Mouse (Mus musculus) ES-E14 (cell line): ENCODE data around the gene Zfp423. TPM values are rescaled to one million over a fixed set of nuclear protein-coding genes. Genes with fewer than 3 reads are reported as not detected.

Source experiments
- DNase-seq: peaks from one replicate; pipeline ENCODE4 v3.0.0-alpha.2; 2013; ENCODE audit warnings: low read depth, low spot score
- H3K27ac ChIP-seq: 2 replicates; pipeline ENCODE4 v1.5.1; 2012; ENCODE audit warnings: low read depth, mild to moderate bottlenecking, low read length, moderate library complexity, mixed read lengths; ENCODE audit not compliant: poor library complexity, insufficient read depth, severe bottlenecking
- H3K36me3 ChIP-seq: 2 replicates; pipeline ENCODE4 v1.6.1; 2012; ENCODE audit warnings: mild to moderate bottlenecking, low read length, moderate library complexity, mixed read lengths; ENCODE audit not compliant: control insufficient read depth, poor library complexity, insufficient read depth, severe bottlenecking
- H3K4me1 ChIP-seq, 2 experiments: fragments of 150-350 bp in 1 of 2; sonication (generic) in 1 of 2; 2 replicates each; pipeline ENCODE4 v1.6.1; 2012; ENCODE audit warnings: low read length in 2 of 2, mild to moderate bottlenecking in 1 of 2, mixed read lengths in 1 of 2; ENCODE audit not compliant: control insufficient read depth in 2 of 2, insufficient read depth in 2 of 2, poor library complexity in 1 of 2
- H3K4me3 ChIP-seq, 2 experiments: fragments of 150-350 bp in 1 of 2; sonication (generic) in 1 of 2; 2 replicates each; pipeline ENCODE4 v1.5.1; 2012; ENCODE audit warnings: low read length in 2 of 2, low read depth in 1 of 2, mild to moderate bottlenecking in 1 of 2, mixed read lengths in 1 of 2; ENCODE audit not compliant: insufficient read depth in 1 of 2, poor library complexity in 1 of 2, severe bottlenecking in 1 of 2
- H3K9ac ChIP-seq: 2 replicates; pipeline ENCODE4 v1.6.1; 2012; ENCODE audit warnings: low read depth, mild to moderate bottlenecking, low read length, mixed read lengths; ENCODE audit not compliant: poor library complexity, insufficient read depth, severe bottlenecking
- H3K9me3 ChIP-seq: fragments of 150-350 bp; sonication (generic); 2 replicates; pipeline ENCODE4 v1.6.1; 2012; ENCODE audit warnings: low read depth, mild to moderate bottlenecking, low read length; ENCODE audit not compliant: control insufficient read depth, insufficient read depth
- CHD2 ChIP-seq: IDR thresholded peaks from 2 replicates; pipeline ENCODE4 v1.6.1; 2014; ENCODE audit warnings: mild to moderate bottlenecking, low read depth, low read length, inconsistent platforms
- HCFC1 ChIP-seq: IDR thresholded peaks from 2 replicates; pipeline ENCODE4 v1.6.1; 2012; ENCODE audit warnings: low read length, inconsistent platforms, borderline replicate concordance; ENCODE audit not compliant: insufficient read depth
- MAFK ChIP-seq: IDR thresholded peaks from 2 replicates; pipeline ENCODE4 v1.6.1; 2014; ENCODE audit warnings: mild to moderate bottlenecking, low read depth, low read length, inconsistent platforms; ENCODE audit not compliant: insufficient read depth
- ZC3H11A ChIP-seq: IDR thresholded peaks from 2 replicates; pipeline ENCODE4 v1.6.1; 2012; ENCODE audit warnings: low read depth, mild to moderate bottlenecking, inconsistent platforms, low read length, borderline replicate concordance
- ZNF384 ChIP-seq: IDR thresholded peaks from 2 replicates; pipeline ENCODE4 v1.6.1; 2012; ENCODE audit warnings: low read depth, low read length, inconsistent platforms
- in situ Hi-C, 2 experiments: fragments of 600-800 bp; cut with MboI; formaldehyde crosslinking; loops; one replicate each; pipeline ENCODE4 v1.15.1; 2025; ENCODE audit warnings: low sequenced_read_pairs in 2 of 2, inconsistent platforms in 1 of 2; ENCODE audit not compliant: unreplicated experiment in 2 of 2
- total RNA-seq: library from RNA; depleted of rRNA; stranded (reverse); fragments of 300-350 nt; gene quantifications from 2 replicates; pipeline ENCODE4 v1.2.3, GENCODE M21; 2012

The Zfp423 gene
- total RNA-seq, 1 experiment, result 23.2 TPM

GRCm38 (mm10) chr8:87791103-87791502 lies 168.3 kb downstream of the Zfp423 start:
- Histone ChIP-seq H3K36me3 (no peaks in the 10 kb centered on the region), H3K9ac (no peak overlapping the region), H3K4me3 (no peak overlapping the region), H3K27ac (no peak overlapping the region), H3K4me1 (peaks cover 0 to 3% of the 10 kb centered on the region in 2 experiments; a peak in 1 of 4 replicates), H3K9me3 (no peaks in the 10 kb centered on the region)
- no peak for DNase-seq
- in situ Hi-C loops, result no loop called here
- TF ChIP-seq MAFK (no peak), CHD2 (no peak), ZNF384 (no peak), HCFC1 (no peak), ZC3H11A (no peak)

GRCm38 (mm10) chr8:87784641-87785439 lies 174.6 kb downstream of the Zfp423 start:
- DNase-seq, result no peak
- Histone ChIP-seq H3K27ac (no peak overlapping the region), H3K9me3 (no peaks in the 10 kb centered on the region), H3K9ac (no peak overlapping the region), H3K4me3 (no peak overlapping the region), H3K4me1 (peaks cover 0 to 19% of the 10 kb centered on the region in 2 experiments; a peak in 1 of 4 replicates), H3K36me3 (peaks cover 28% of the 10 kb centered on the region)
- in situ Hi-C loops, result no loop called here
- TF ChIP-seq HCFC1 (no peak), MAFK (no peak), ZC3H11A (no peak), ZNF384 (no peak), CHD2 (no peak)

GRCm38 (mm10) chr8:87784227-87784626 lies 175.2 kb downstream of the Zfp423 start:
- peaks cover 0 to 19% of the 10 kb centered on the region in 2 experiments; a peak in 1 of 4 replicates for H3K4me1 ChIP-seq
- in situ Hi-C loops, result no loop called here
- no peak for DNase-seq
- TF ChIP-seq HCFC1 (no peak), ZNF384 (no peak), ZC3H11A (no peak), MAFK (no peak), CHD2 (no peak)
- H3K27ac ChIP-seq, result no peak overlapping the region
- no peaks in the 10 kb centered on the region for H3K9me3 ChIP-seq
- H3K36me3 ChIP-seq, result peaks cover 30% of the 10 kb centered on the region
- no peak overlapping the region for H3K9ac ChIP-seq
- no peak overlapping the region for H3K4me3 ChIP-seq

- TF ChIP-seq MAFK, result no peak
- TF ChIP-seq ZNF384, result no peak
- no peak for TF ChIP-seq HCFC1
- TF ChIP-seq CHD2, result no peak
- TF ChIP-seq ZC3H11A, result no peak
- in situ Hi-C loops, result no loop called here
- Histone ChIP-seq H3K27ac (no peak overlapping the region), H3K36me3 (peaks cover 30% of the 10 kb centered on the region), H3K9ac (peak overlapping the region; percentile 8; the same call in 1 of the 2 replicates), H3K4me3 (peak overlapping the region in 1 of 2 experiments; percentile 0; a peak in 1 of 4 replicates), H3K4me1 (peaks cover 0 to 19% of the 10 kb centered on the region in 2 experiments; a peak in 1 of 4 replicates), H3K9me3 (no peaks in the 10 kb centered on the region)
- no peak for DNase-seq
Measured at GRCm38 (mm10) chr8:87783198-87783597, 176.2 kb downstream of the Zfp423 start.
